Mouse (Mus musculus) spleen, adult 2 months (tissue): ENCODE results near the gene Gm10273.

ENCODE experiments used
- CTCF ChIP-seq: fragments of 200-500 bp; IDR thresholded peaks from 2 replicates; pipeline ENCODE4 v1.5.1; 2011; ENCODE audit warnings: mild to moderate bottlenecking, inconsistent platforms; ENCODE audit not compliant: insufficient read depth, insufficient read length, insufficient replicate concordance; ENCODE audit errors: extremely low read depth
- POLR2A ChIP-seq: fragments of 200-500 bp; IDR thresholded peaks from 2 replicates; pipeline ENCODE4 v1.6.1; 2011; ENCODE audit warnings: low read depth, low read length, inconsistent platforms

GRCm38 (mm10) chr10:59380411-59380821 lies 15.0 kb upstream of the Gm10273 start:
- TF ChIP-seq CTCF (no peak), POLR2A (no peak)
